Mouse (Mus musculus) activated CD4-positive, CD25-positive, alpha-beta regulatory T cell, adult 9 weeks (primary cell): ENCODE data around the gene Vamp4. TPM values are rescaled to one million over a fixed set of nuclear protein-coding genes. Genes with fewer than 3 reads are reported as not detected.

Experiments used
- polyA plus RNA-seq: library from polyadenylated mRNA; unstranded; fragments of 100-300 nt; shearing (Covaris generic); gene quantifications from one replicate; pipeline ENCODE4 v1.2.1, GENCODE M21; 2017

The Vamp4 gene
- polyA plus RNA-seq = 101 TPM

GRCm38 (mm10) chr1:162570260-162570748 is at the start of gene Vamp4:
Gene Vamp4 (plus strand): TSS chr1:162570515.

GRCm38 (mm10) chr1:162548016-162548916 is 22.0 kb upstream of the Vamp4 start, which contains the start of gene Mettl13:
Gene Mettl13 (minus strand): TSS chr1:162548551.

GRCm38 (mm10) chr1:162639051-162639750 is 68.9 kb downstream of the Vamp4 start, which contains the start of gene Myoc:
Gene Myoc (plus strand): TSS chr1:162639155.

Other genes with a start within 250 kb of the Vamp4 start
- 0.67 TPM for gene Dnm3, start 92.5 kb upstream of the Vamp4 start, polyA plus RNA-seq
- gene Mettl13, start 22.0 kb upstream of the Vamp4 start, polyA plus RNA-seq = 19.8 TPM
- gene Myoc, start 68.6 kb downstream of the Vamp4 start, polyA plus RNA-seq = not detected
- gene Myocos, start 87.7 kb downstream of the Vamp4 start, polyA plus RNA-seq = not detected
- 275 TPM for gene Prrc2c, start 170.0 kb downstream of the Vamp4 start, polyA plus RNA-seq
- not detected for gene Fmo4, start 243.5 kb downstream of the Vamp4 start, polyA plus RNA-seq